Mouse (Mus musculus) thymus, adult 2 months (tissue): Measurements from ENCODE around the gene Stau1.

ENCODE experiments used
- CTCF ChIP-seq: fragments of 200-500 bp; IDR thresholded peaks from 2 replicates; pipeline ENCODE4 v1.5.1; 2012; ENCODE audit warnings: mild to moderate bottlenecking, control low read depth, low read length, moderate library complexity, borderline replicate concordance; ENCODE audit not compliant: control insufficient read depth, poor library complexity, insufficient read depth; ENCODE audit errors: extremely low read depth
- POLR2A ChIP-seq: fragments of 200-500 bp; IDR thresholded peaks from 2 replicates; pipeline ENCODE4 v1.6.1; 2012; ENCODE audit warnings: mild to moderate bottlenecking, low read length, control low read depth, moderate library complexity; ENCODE audit not compliant: control insufficient read depth, poor library complexity, insufficient read depth; ENCODE audit errors: extremely low read depth

DNA sequence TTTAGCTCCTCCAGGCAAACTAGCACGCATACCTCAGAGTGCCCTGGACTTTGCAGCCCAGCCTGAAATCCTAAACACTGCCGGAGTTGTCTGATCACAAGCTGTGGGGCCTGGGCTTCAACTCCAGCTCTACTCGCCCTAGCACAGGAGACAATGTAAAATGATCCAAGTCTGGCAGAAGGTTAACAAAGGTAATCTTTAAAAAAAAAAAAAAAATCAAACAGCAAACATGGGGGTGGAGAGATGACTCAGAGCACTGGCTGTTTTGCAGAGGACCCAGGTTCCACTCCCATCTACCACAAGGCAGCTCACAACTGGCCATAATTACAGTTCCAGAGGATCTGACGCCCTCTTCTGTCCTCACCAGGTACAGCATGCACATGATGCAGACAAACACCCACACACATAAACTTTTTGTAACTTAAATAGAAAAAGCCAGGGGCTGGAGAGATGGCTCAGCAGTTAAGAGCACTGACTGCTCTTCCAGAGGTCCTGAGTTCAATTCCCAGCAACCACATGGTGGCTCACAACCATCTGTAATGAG is 12.7 kb downstream of the Stau1 start:
- TF ChIP-seq CTCF (no peak), POLR2A (no peak)
